Mouse (Mus musculus): Measurements from ENCODE around the gene Fbln2. TPM values are rescaled to one million over a fixed set of nuclear protein-coding genes. Genes with fewer than 3 reads are reported as not detected.
"Not testable (repeated sequence)": the region's sequence is repeated elsewhere in the genome, so short reads cannot be mapped to it uniquely, and the experiment has no call there.

The Fbln2 gene
- 28.4 and 28.8 TPM in 2 replicates for polyA plus RNA-seq (2014; fragmentation: Nextera tagmentation; extraction: Ambion mirVana)

DNA sequence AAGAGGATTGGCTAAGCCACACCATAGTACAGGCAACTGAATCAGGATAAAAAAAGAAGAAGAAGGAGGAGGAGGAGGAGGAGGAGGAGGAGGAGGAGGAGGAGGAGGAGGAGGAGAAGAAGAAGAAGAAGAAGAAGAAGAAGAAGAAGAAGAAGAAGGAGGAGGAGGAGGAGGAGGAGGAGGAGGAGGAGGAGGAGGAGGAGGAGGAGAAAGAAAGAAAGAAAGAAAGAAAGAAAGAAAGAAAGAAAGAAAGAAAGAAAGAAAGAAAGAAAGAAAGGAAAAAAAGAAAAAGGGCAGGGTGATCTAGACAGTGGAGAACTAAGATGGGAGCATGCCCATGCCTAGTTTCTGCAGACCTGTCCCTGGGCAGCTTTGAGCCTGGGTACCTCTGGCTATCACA, at the start of gene Fbln2:
TSS of gene Fbln2 (plus strand) at position 301 of the 400 bp plus-strand sequence.
- peaks cover 13% of the 10 kb centered on the region; the same call in 1 of the 2 replicates for H3K4me1 ChIP-seq (ENCODE audit: control insufficient read depth, insufficient read depth, low read length)
- H3K27ac ChIP-seq (ENCODE audit: low read depth, low read length); H3K36me3 ChIP-seq (ENCODE audit: control insufficient read depth, insufficient read depth, low read length); H3K9me3 ChIP-seq (ENCODE audit: control insufficient read depth, low read length); ATAC-seq (ENCODE audit: insufficient read depth, low FRiP score, low TSS enrichment); DNase-seq (ENCODE audit: low spot score); H3K27me3 ChIP-seq (ENCODE audit: control insufficient read depth, insufficient read depth, low read length): not testable (repeated sequence)
- peak within 1 kb of the TSS; percentile 49 for H3K4me2 ChIP-seq (ENCODE audit: low read depth)
- peak within 1 kb of the TSS; percentile 27 for H3K4me3 ChIP-seq (ENCODE audit: low read depth, low read length)
- H3K9ac ChIP-seq (ENCODE audit: low read length), result peak within 1 kb of the TSS; percentile 48

DNA sequence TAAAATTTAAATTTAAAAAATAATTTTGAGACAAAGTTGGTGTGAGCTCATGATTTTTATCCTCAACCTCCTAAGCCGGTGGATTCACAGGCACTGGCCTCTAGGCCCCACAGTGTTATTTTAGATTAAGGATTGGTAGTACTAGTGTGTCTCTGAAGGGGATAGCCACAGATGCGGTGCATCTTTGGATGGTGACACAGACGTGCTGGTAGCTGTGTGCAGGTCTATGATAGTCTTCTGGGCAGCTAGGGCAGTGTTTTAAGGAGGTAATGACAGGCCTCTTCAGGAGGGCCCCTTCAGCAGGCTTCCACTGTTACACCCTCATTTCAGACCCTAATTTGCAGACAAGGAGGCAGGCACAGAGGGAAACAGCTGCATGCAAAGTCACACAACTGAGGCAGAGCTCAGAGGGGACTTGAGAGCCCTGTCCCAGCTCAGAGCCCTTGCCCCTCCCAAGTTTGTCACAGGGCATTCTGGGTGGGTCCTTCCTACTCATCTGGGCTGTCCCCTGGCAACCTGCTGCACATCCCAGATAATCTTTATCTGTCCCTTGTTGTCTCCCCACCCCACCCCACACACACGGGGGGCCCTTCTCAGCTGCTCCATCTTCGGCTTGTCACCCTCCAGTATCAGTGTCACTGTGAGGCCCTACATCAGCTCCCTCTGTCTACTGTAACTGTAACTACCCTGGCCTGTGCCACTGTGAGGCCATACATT, 48.9 kb upstream of the Fbln2 start:
- Histone ChIP-seq H3K4me3 (ENCODE audit: low read depth, low read length) (no peak overlapping the region), H3K36me3 (ENCODE audit: control insufficient read depth, insufficient read depth, low read length) (no peaks in the 10 kb centered on the region), H3K4me2 (ENCODE audit: low read depth) (no peak overlapping the region), H3K27ac (ENCODE audit: low read depth, low read length) (no peak overlapping the region), H3K9me3 (ENCODE audit: control insufficient read depth, low read length) (no peaks in the 10 kb centered on the region), H3K9ac (ENCODE audit: low read length) (no peak overlapping the region), H3K4me1 (ENCODE audit: control insufficient read depth, insufficient read depth, low read length) (0 out of 2 replicates have a peak, but pooled peaks cover 3% of the 10 kb centered on the region), H3K27me3 (ENCODE audit: control insufficient read depth, insufficient read depth, low read length) (no peaks in the 10 kb centered on the region)
- DNase-seq (ENCODE audit: low spot score) (no peak), ATAC-seq (ENCODE audit: insufficient read depth, low FRiP score, low TSS enrichment) (no peak)
- 81% methylated on average over 5 of the region's 5 CpGs for WGBS

DNA sequence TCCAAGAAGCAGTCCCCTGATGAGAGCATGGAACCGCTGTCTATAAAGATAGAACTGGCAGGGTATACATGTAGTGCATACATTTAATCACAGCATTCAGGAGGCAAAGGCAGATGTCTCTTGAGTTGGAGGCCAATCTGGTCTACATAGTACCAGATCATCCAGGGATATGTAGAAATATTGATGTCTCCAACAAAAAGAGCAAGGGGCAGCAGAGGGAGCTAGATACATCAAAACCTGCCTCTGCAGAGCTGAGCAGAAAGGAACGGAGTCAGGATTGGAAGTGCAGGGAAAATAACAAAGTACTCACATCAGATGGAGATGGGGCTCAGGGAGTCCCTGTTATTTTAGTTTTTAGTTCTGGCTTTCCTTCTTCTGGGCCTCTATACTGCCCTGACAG, 47.7 kb upstream of the Fbln2 start:
- no peak for ATAC-seq (ENCODE audit: insufficient read depth, low FRiP score, low TSS enrichment)
- 87% methylated on average over 2 of the region's 2 CpGs for WGBS
- Histone ChIP-seq H3K4me2 (ENCODE audit: low read depth) (no peak overlapping the region), H3K36me3 (ENCODE audit: control insufficient read depth, insufficient read depth, low read length) (no peaks in the 10 kb centered on the region), H3K9ac (ENCODE audit: low read length) (no peak overlapping the region), H3K9me3 (ENCODE audit: control insufficient read depth, low read length) (no peaks in the 10 kb centered on the region), H3K4me1 (ENCODE audit: control insufficient read depth, insufficient read depth, low read length) (no peaks in the 10 kb centered on the region), H3K27ac (ENCODE audit: low read depth, low read length) (no peak overlapping the region), H3K27me3 (ENCODE audit: control insufficient read depth, insufficient read depth, low read length) (no peaks in the 10 kb centered on the region), H3K4me3 (ENCODE audit: low read depth, low read length) (no peak overlapping the region)
- DNase-seq (ENCODE audit: low spot score), result no peak

GRCm38 (mm10) chr6:91165210-91165609, 47.0 kb upstream of the Fbln2 start:
- peak; percentile 42; the same call in 1 of the 2 replicates for ATAC-seq (ENCODE audit: insufficient read depth, low FRiP score, low TSS enrichment)
- Histone ChIP-seq H3K27ac (ENCODE audit: low read depth, low read length) (no peak overlapping the region), H3K9ac (ENCODE audit: low read length) (no peak overlapping the region), H3K9me3 (ENCODE audit: control insufficient read depth, low read length) (no peaks in the 10 kb centered on the region), H3K36me3 (ENCODE audit: control insufficient read depth, insufficient read depth, low read length) (no peaks in the 10 kb centered on the region), H3K4me1 (ENCODE audit: control insufficient read depth, insufficient read depth, low read length) (no peaks in the 10 kb centered on the region), H3K4me3 (ENCODE audit: low read depth, low read length) (no peak overlapping the region), H3K27me3 (ENCODE audit: control insufficient read depth, insufficient read depth, low read length) (no peaks in the 10 kb centered on the region), H3K4me2 (ENCODE audit: low read depth) (no peak overlapping the region)
- peak; percentile 76 for DNase-seq (ENCODE audit: low spot score)
- WGBS, result 28% methylated on average over 3 of the region's 3 CpGs

DNA sequence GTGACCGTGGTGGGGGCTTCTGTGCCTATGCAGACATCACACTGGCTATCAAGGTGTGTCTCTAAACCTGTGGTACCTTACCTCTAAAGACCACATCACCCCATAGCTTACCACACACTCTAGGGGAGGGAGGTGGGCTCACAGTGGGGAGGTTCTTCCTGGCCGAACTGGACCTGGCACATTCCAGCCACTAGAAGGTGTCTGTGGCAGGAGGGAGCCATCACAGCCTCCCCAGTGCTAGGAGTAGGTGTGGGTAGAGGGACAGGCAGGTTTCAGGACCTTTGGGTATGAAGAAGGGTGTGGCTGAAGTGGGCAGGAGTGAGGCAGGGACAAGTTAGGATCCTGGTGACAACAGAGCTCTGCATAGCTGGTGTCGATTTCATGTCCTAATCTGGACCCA, 44.4 kb upstream of the Fbln2 start:
- 64% methylated on average over 3 of the region's 3 CpGs for WGBS
- no peak overlapping the region for H3K9ac ChIP-seq (ENCODE audit: low read length)

DNA sequence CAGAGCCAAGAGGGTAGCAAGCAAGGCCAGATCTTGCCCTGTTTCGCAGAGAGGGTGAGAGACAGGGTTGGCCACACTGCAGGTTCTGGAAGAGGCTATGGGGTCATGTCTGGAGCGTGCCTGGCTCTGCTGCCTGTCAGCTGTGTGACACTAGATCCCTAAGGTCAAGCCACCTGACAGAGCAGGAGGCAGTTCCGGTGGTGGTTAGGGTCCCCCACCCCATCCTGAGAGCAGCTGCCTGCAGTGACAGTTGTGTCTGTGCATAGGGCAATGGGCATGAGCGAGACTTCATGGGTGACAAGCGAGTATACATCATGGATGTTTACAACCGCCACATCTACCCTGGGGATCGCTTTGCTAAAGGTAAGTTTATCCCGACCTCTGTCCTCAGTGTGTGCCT, 43.1 kb upstream of the Fbln2 start:
- ATAC-seq (ENCODE audit: insufficient read depth, low FRiP score, low TSS enrichment) (no peak), DNase-seq (ENCODE audit: low spot score) (no peak)
- Histone ChIP-seq H3K9ac (ENCODE audit: low read length) (no peak overlapping the region), H3K36me3 (ENCODE audit: control insufficient read depth, insufficient read depth, low read length) (no peaks in the 10 kb centered on the region), H3K27me3 (ENCODE audit: control insufficient read depth, insufficient read depth, low read length) (no peaks in the 10 kb centered on the region), H3K9me3 (ENCODE audit: control insufficient read depth, low read length) (no peaks in the 10 kb centered on the region), H3K27ac (ENCODE audit: low read depth, low read length) (no peak overlapping the region), H3K4me3 (ENCODE audit: low read depth, low read length) (no peak overlapping the region), H3K4me2 (ENCODE audit: low read depth) (no peak overlapping the region), H3K4me1 (ENCODE audit: control insufficient read depth, insufficient read depth, low read length) (no peaks in the 10 kb centered on the region)
- 91% methylated on average over 8 of the region's 8 CpGs for WGBS

More for the DNA sequence above, 44.4 kb upstream of the Fbln2 start:
- no peaks in the 10 kb centered on the region for H3K4me1 ChIP-seq (ENCODE audit: control insufficient read depth, insufficient read depth, low read length)
- no peaks in the 10 kb centered on the region for H3K27me3 ChIP-seq (ENCODE audit: control insufficient read depth, insufficient read depth, low read length)
- ATAC-seq (ENCODE audit: insufficient read depth, low FRiP score, low TSS enrichment), result no peak
- H3K4me3 ChIP-seq (ENCODE audit: low read depth, low read length), result no peak overlapping the region
- no peak overlapping the region for H3K4me2 ChIP-seq (ENCODE audit: low read depth)
- no peaks in the 10 kb centered on the region for H3K9me3 ChIP-seq (ENCODE audit: control insufficient read depth, low read length)
- no peak overlapping the region for H3K27ac ChIP-seq (ENCODE audit: low read depth, low read length)
- DNase-seq (ENCODE audit: low spot score), result no peak
- no peaks in the 10 kb centered on the region for H3K36me3 ChIP-seq (ENCODE audit: control insufficient read depth, insufficient read depth, low read length)

- WGBS, result 73% methylated on average over 3 of the region's 3 CpGs
- Histone ChIP-seq H3K9me3 (ENCODE audit: control insufficient read depth, low read length) (no peaks in the 10 kb centered on the region), H3K27ac (ENCODE audit: low read depth, low read length) (no peak overlapping the region), H3K9ac (ENCODE audit: low read length) (no peak overlapping the region), H3K4me3 (ENCODE audit: low read depth, low read length) (no peak overlapping the region), H3K27me3 (ENCODE audit: control insufficient read depth, insufficient read depth, low read length) (no peaks in the 10 kb centered on the region), H3K4me2 (ENCODE audit: low read depth) (no peak overlapping the region), H3K4me1 (ENCODE audit: control insufficient read depth, insufficient read depth, low read length) (no peaks in the 10 kb centered on the region), H3K36me3 (ENCODE audit: control insufficient read depth, insufficient read depth, low read length) (no peaks in the 10 kb centered on the region)
- ATAC-seq (ENCODE audit: insufficient read depth, low FRiP score, low TSS enrichment) (no peak), DNase-seq (ENCODE audit: low spot score) (no peak)
Measured at GRCm38 (mm10) chr6:91171396-91171895, 40.8 kb upstream of the Fbln2 start.

DNA sequence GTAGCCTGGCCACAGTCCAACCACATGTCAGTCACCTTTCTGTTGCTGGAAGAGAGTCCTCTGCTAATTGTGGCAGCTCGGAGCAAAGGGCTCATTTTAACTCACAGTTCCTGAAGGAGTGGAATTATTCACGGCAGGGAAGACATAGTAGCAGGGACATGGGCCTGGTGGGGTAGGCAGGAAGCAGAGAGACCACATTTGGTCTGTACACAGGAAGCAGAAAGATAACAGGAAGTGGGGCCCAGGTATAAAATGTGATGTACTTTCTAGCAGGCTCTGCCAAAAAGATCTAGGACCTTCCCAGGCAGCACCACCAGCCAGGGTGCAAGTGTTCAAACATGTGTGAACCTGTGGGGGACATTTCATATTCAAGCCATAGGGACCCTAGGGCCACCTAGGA, 39.9 kb upstream of the Fbln2 start:
- Histone ChIP-seq H3K4me1 (ENCODE audit: control insufficient read depth, insufficient read depth, low read length) (no peaks in the 10 kb centered on the region), H3K9me3 (ENCODE audit: control insufficient read depth, low read length) (no peaks in the 10 kb centered on the region), H3K27me3 (ENCODE audit: control insufficient read depth, insufficient read depth, low read length) (no peaks in the 10 kb centered on the region), H3K4me3 (ENCODE audit: low read depth, low read length) (no peak overlapping the region), H3K9ac (ENCODE audit: low read length) (no peak overlapping the region), H3K4me2 (ENCODE audit: low read depth) (no peak overlapping the region), H3K36me3 (ENCODE audit: control insufficient read depth, insufficient read depth, low read length) (no peaks in the 10 kb centered on the region), H3K27ac (ENCODE audit: low read depth, low read length) (no peak overlapping the region)
- WGBS, result 78% methylated on average over 2 of the region's 2 CpGs
- ATAC-seq (ENCODE audit: insufficient read depth, low FRiP score, low TSS enrichment) (no peak), DNase-seq (ENCODE audit: low spot score) (no peak)

DNA sequence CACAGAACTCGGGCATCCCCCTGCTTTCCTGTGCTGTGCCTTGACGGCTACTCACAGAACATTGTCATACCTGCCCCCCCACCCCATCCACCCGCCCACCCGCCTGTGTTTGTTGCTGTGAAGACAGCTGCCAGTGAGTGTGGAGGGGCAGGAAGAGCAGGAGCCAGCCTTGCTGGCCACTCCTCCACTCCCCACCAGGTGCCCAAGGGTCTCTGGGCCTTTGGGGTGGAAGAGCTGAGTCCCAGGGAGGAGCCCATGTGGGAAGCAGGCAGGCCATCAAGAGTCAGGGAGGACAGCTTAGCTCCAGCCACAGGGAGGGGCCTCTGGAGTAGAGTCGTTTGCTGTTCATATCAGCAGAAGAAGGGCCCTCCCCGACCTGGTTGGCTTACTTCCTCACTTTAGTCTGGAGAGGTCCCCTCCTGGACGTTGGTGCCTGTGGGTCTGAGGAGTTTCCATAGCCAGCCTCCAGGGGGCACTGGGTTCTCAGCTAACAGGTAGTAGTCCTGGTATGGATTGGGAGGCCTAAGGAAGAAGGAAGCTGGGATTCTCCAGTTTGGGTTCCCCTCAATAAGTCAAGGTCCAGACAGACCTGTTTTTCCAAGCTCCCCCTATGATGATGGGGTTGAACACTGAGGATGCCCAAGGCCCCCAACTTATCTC, 38.9 kb upstream of the Fbln2 start:
- no peaks in the 10 kb centered on the region for H3K27me3 ChIP-seq (ENCODE audit: control insufficient read depth, insufficient read depth, low read length)
- H3K36me3 ChIP-seq (ENCODE audit: control insufficient read depth, insufficient read depth, low read length), result no peaks in the 10 kb centered on the region
- no peaks in the 10 kb centered on the region for H3K9me3 ChIP-seq (ENCODE audit: control insufficient read depth, low read length)
- H3K4me1 ChIP-seq (ENCODE audit: control insufficient read depth, insufficient read depth, low read length), result no peaks in the 10 kb centered on the region
- DNase-seq (ENCODE audit: low spot score), result peak; percentile 68
- 53% methylated on average over 7 of the region's 7 CpGs for WGBS
- no peak overlapping the region for H3K9ac ChIP-seq (ENCODE audit: low read length)
- no peak overlapping the region for H3K4me3 ChIP-seq (ENCODE audit: low read depth, low read length)
- ATAC-seq (ENCODE audit: insufficient read depth, low FRiP score, low TSS enrichment), result no peak
- H3K4me2 ChIP-seq (ENCODE audit: low read depth), result no peak overlapping the region
- no peak overlapping the region for H3K27ac ChIP-seq (ENCODE audit: low read depth, low read length)

Measured in neural tube, embryonic 11.5 days (tissue).